Mouse (Mus musculus) liver, embryonic 11.5 days (tissue): Measurements from ENCODE around the gene 1810010H24Rik. TPM values are rescaled to one million over a fixed set of nuclear protein-coding genes. Genes with fewer than 3 reads are reported as not detected.
"Not testable (repeated sequence)": the region's sequence is repeated elsewhere in the genome, so short reads cannot be mapped to it uniquely, and the experiment has no call there.

Experiments used
- ATAC-seq: fragments of 200-750 bp; cut with Nextera tagmentation; replicated peaks from 2 replicates; pipeline ENCODE4 v1.8.0; 2017; ENCODE audit warnings: moderate number of reproducible peaks, mild to moderate bottlenecking, moderate TSS enrichment, moderate library complexity; ENCODE audit not compliant: low FRiP score
- DNase-seq: peaks from one replicate; pipeline ENCODE4 v3.0.0-alpha.2; 2017; ENCODE audit warnings: low spot score
- H3K27ac ChIP-seq: fragments of 300-500 bp; sonication (generic); 2 replicates; pipeline ENCODE4 v1.5.1; 2014; ENCODE audit warnings: mild to moderate bottlenecking, low read depth, low read length, control low read depth
- H3K27me3 ChIP-seq: fragments of 300-500 bp; sonication (generic); replicated peaks from 2 replicates; pipeline ENCODE4 v1.6.1; 2014; ENCODE audit warnings: low read length, mixed read lengths; ENCODE audit not compliant: control insufficient read depth, insufficient read depth
- H3K36me3 ChIP-seq: fragments of 300-500 bp; sonication (generic); 2 replicates; pipeline ENCODE4 v1.6.1; 2014; ENCODE audit warnings: mild to moderate bottlenecking, low read length, moderate library complexity, mixed read lengths; ENCODE audit not compliant: control insufficient read depth, insufficient read depth
- H3K4me1 ChIP-seq: fragments of 300-500 bp; sonication (generic); replicated peaks from 2 replicates; pipeline ENCODE4 v1.6.1; 2014; ENCODE audit warnings: low read length, mixed read lengths; ENCODE audit not compliant: control insufficient read depth, insufficient read depth
- H3K4me2 ChIP-seq: fragments of 300-500 bp; sonication (generic); 2 replicates; pipeline ENCODE4 v1.6.1; 2014; ENCODE audit warnings: mild to moderate bottlenecking, control low read depth, moderate library complexity
- H3K4me3 ChIP-seq: fragments of 300-500 bp; sonication (generic); 2 replicates; pipeline ENCODE4 v1.5.1; 2014; ENCODE audit warnings: low read depth, low read length, control low read depth
- H3K9ac ChIP-seq: fragments of 300-500 bp; sonication (generic); 2 replicates; pipeline ENCODE4 v1.6.1; 2014; ENCODE audit warnings: low read depth, low read length, control low read depth
- H3K9me3 ChIP-seq: fragments of 300-500 bp; sonication (generic); 2 replicates; pipeline ENCODE4 v1.6.1; 2016; ENCODE audit warnings: low read length, inconsistent platforms, mixed read lengths; ENCODE audit not compliant: control insufficient read depth
- WGBS: fragments of 180-500 bp; shearing (Covaris S2); extraction: QIAGEN DNeasy Blood & Tissue Kit; methylation state at CpG from one replicate; pipeline ENCODE4 v1.1.7; 2014; 5-methylcytosine and 5-hydroxymethylcytosine counted together
- polyA plus RNA-seq: library from polyadenylated mRNA; unstranded; fragments of >200 nt; fragmentation: Nextera tagmentation; extraction: Ambion mirVana; gene quantifications from 2 replicates; pipeline ENCODE4 v1.2.1, GENCODE M21; 2014

1810010H24Rik gene
- polyA plus RNA-seq: 1.9 and 2.1 TPM in 2 replicates

DNA sequence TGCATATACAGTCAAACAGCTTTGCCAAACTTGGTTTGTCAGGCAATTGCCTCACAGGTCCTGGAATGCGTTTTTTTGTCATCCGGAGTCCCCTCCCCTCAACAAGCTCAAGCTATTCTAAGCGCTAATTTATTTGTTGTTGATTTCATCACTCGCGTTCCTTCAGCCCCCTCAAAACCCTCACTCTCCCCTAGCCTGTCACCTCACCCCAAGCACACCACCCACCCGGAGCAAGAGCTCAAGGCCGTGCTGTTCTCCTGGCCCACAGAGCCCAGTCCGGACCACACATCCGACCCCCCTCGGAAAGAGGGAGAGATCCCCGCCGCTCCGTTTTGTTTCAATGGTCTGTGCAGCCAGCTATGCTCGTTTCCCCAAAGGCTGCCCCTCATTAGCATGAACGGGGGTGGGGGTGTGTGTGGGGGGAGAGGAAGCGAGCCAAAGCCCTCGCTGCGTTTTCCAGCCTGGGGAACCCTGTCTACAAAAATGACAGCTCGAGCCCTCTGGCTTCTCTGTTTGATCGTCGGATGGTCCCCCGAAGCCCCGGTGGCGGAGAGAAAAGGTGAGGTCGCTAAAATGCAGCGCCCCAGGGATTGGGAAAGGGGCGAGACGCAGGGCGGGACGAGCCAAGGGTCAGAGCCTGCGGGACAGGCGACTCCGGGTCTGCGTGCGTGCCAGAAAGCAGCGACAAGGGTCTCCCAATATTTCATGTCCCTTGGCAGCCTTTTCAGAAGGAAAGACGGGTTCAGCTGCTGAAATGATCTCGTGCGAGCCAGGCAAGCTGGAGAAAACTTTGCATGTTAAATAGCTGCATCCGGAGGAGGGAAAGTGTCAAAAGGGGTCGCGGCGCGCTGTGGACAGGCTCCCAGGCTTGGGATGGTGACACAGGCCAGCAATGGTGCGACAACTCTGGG lies at the start of gene 1810010H24Rik:
Gene 1810010H24Rik (plus strand): TSS at position 271 of the 911 bp plus-strand sequence.
- 2% methylated on average over 45 of the region's 45 CpGs for WGBS
- H3K4me3 ChIP-seq: peak within 1 kb of the TSS; percentile 56
- H3K4me1 ChIP-seq: peaks cover 7% of the 10 kb centered on the region; the same call in 1 of the 2 replicates
- no peaks in the 10 kb centered on the region for H3K36me3 ChIP-seq
- no peak for ATAC-seq
- no peak within 1 kb of the TSS for H3K27ac ChIP-seq
- no peak for DNase-seq
- H3K4me2 ChIP-seq: peak within 1 kb of the TSS; percentile 97
- H3K27me3 ChIP-seq: peaks cover 16% of the 10 kb centered on the region; the same call in 1 of the 2 replicates
- H3K9me3 ChIP-seq: no peaks in the 10 kb centered on the region
- peak within 1 kb of the TSS; percentile 64 for H3K9ac ChIP-seq

DNA sequence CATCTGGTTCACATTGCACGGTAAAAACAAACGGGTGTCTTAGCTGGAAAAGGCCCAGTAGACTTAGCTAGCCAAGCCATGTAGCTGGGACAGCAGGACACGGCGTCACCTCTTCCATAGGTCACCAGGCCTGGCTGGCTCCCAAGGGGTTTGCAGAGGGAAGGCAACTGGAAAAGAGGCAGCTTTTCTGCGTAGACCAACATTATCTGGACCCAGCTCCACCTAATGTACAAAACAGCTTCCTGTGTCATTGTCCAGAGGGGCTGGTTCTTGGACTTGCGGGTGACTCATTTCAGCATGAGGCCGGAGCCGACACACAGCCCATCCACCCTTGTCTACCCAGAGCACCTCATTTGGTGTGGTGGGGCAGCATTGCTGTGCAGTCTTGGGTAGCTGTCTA lies 49.3 kb upstream of the 1810010H24Rik start:
- Histone ChIP-seq H3K27me3 (no peaks in the 10 kb centered on the region), H3K4me3 (no peak overlapping the region), H3K9ac (no peak overlapping the region), H3K9me3 (no peaks in the 10 kb centered on the region), H3K4me1 (peaks cover 4% of the 10 kb centered on the region; the same call in 1 of the 2 replicates), H3K4me2 (no peak overlapping the region), H3K36me3 (no peaks in the 10 kb centered on the region), H3K27ac (no peak overlapping the region)
- ATAC-seq: 0 out of 2 replicates have a peak, but pooled peaks have one; percentile 25
- 90% methylated on average over 8 of the region's 8 CpGs for WGBS
- no peak for DNase-seq

DNA sequence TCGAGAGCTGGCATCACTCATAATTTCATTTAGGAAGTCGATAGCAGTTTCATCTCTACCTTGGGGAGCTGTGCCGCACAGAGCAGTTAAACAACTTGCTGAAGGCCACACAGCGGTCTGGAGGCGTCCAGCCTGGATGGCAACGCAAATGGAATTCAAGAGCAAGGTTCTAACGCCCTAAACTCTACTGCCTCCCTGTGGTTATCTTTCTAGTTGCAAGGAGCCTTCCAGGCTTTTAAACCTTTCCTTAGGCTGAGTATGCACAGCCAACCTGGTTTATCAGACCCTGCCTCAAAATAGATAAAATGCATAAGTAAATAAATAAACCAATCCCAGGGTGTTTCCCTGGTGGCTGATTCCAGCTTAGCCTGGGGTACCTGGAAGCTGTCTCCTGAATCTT lies 45.0 kb upstream of the 1810010H24Rik start:
- Histone ChIP-seq H3K27ac (no peak overlapping the region), H3K4me1 (peaks cover 4% of the 10 kb centered on the region; the same call in 1 of the 2 replicates), H3K4me3 (no peak overlapping the region), H3K27me3 (no peaks in the 10 kb centered on the region), H3K9ac (no peak overlapping the region), H3K36me3 (no peaks in the 10 kb centered on the region), H3K9me3 (no peaks in the 10 kb centered on the region), H3K4me2 (no peak overlapping the region)
- 26% methylated on average over 7 of the region's 7 CpGs for WGBS
- DNase-seq (no peak), ATAC-seq (no peak)

DNA sequence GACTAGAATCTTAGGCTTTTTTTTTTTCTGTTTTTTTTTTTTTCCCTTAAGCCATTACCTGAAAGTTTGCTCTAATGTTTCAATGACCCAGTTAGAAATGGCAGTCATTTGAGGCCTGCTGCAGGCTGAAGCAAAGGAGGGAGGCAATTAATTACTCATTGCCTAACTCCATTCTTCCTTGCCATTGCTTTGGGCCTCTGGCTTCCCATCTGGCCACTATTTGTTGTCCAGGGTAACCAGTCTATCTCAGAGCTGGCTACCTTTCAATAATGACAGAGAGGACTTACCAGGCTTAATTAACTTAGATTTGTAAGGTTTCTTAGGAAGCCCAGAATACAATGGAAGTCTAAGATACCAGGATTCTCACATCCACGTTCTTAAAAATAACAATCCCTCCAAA lies 43.7 kb upstream of the 1810010H24Rik start:
- Histone ChIP-seq H3K27ac (no peak overlapping the region), H3K9ac (no peak overlapping the region), H3K27me3 (no peaks in the 10 kb centered on the region), H3K4me1 (no peaks in the 10 kb centered on the region), H3K4me3 (no peak overlapping the region), H3K36me3 (peaks cover 2% of the 10 kb centered on the region; the same call in 1 of the 2 replicates), H3K9me3 (no peaks in the 10 kb centered on the region), H3K4me2 (no peak overlapping the region)
- no peak for ATAC-seq
- WGBS: 74% methylated on average over 1 of the region's 1 CpGs
- DNase-seq: no peak

DNA sequence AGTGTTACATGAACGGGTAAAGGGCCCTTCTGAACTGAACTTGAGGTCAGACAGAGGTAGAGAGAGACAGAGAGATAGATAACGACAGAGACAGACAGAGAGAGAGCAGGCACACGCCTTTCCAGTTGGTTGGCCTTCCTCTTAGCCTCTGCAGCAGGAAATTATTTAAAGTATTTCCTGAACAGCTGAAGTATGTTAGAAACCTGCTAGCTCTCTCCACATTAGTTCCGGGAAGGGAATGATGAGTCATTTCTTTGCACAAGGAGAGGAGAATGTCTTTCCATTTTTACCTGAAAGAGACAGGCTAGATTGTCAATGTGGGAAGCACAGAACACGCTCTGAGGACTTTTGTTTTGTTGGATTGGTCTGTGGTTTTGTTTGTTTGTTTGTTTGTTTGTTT lies 43.1 kb upstream of the 1810010H24Rik start:
- DNase-seq (no peak), ATAC-seq (no peak)
- Histone ChIP-seq H3K9ac (no peak overlapping the region), H3K9me3 (no peaks in the 10 kb centered on the region), H3K4me1 (no peaks in the 10 kb centered on the region), H3K36me3 (peaks cover 6% of the 10 kb centered on the region; the same call in 1 of the 2 replicates), H3K4me2 (no peak overlapping the region), H3K27me3 (no peaks in the 10 kb centered on the region), H3K27ac (no peak overlapping the region), H3K4me3 (no peak overlapping the region)
- 46% methylated on average over 5 of the region's 5 CpGs for WGBS

DNA sequence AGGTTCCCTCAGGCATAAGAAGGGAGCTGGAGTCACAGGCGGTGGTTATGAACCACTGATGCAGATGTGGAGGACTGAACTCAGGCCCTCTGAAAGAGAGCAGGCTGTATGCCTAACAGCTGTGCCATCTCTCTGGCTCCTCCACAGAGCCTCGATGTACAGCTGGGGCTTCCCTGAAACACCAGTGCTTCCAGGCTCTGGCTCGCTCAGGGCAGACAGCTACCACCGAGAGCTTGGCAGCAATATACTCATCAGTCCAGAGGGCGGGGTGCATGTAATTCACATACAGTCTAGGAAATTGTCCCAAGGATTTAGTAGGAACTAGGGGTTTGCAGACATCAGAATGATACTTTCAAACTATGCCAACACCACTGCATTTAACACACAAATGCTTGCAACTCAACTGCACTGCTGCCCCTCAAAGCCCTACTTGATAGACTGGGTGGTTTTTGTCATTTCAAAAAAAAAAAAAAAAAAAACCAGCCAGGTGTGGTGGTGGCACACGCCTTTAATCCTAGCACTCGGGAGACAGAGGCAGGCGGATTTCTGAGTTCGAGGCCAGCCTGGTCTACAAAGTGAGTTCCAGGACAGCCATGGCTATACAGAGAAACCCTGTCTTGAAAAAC lies 39.4 kb upstream of the 1810010H24Rik start:
- 87% methylated on average over 9 of the region's 9 CpGs for WGBS

DNA sequence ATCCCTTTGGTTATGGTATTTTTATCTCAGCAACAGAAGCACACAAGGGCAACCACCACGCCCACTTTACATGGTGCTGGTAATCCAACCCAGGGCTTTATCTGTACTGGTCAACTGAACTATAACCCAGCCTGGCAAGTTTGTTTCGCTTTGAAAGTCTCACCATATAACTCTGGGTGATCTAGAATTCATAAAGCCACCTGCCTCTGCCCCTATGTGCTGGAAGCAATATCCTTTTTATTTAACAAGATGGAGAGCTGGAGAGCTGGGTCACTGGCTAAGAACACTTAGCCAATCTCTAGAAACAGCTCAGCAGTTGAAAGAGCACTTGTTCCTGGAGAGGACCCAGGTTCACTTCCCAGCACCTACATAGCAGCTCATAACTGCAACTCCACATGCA lies 38.1 kb upstream of the 1810010H24Rik start:
- 0 out of 2 replicates have a peak, but pooled peaks have one; percentile 32 for ATAC-seq
- Histone ChIP-seq H3K27ac (no peak overlapping the region), H3K9me3 (no peaks in the 10 kb centered on the region), H3K4me1 (no peaks in the 10 kb centered on the region), H3K4me3 (no peak overlapping the region), H3K4me2 (no peak overlapping the region), H3K27me3 (no peaks in the 10 kb centered on the region), H3K9ac (no peak overlapping the region), H3K36me3 (peaks cover 37% of the 10 kb centered on the region; the same call in 1 of the 2 replicates)
- no peak for DNase-seq
- 72% methylated on average over 2 of the region's 2 CpGs for WGBS

More for the DNA sequence above, 39.4 kb upstream of the 1810010H24Rik start:
- H3K36me3 ChIP-seq: peaks cover 31% of the 10 kb centered on the region; the same call in 1 of the 2 replicates
- H3K4me3 ChIP-seq, H3K9me3 ChIP-seq, H3K27ac ChIP-seq, H3K9ac ChIP-seq, H3K27me3 ChIP-seq, DNase-seq, H3K4me2 ChIP-seq, H3K4me1 ChIP-seq: not testable (repeated sequence)
- ATAC-seq: 0 out of 2 replicates have a peak, but pooled peaks have one; percentile 35

DNA sequence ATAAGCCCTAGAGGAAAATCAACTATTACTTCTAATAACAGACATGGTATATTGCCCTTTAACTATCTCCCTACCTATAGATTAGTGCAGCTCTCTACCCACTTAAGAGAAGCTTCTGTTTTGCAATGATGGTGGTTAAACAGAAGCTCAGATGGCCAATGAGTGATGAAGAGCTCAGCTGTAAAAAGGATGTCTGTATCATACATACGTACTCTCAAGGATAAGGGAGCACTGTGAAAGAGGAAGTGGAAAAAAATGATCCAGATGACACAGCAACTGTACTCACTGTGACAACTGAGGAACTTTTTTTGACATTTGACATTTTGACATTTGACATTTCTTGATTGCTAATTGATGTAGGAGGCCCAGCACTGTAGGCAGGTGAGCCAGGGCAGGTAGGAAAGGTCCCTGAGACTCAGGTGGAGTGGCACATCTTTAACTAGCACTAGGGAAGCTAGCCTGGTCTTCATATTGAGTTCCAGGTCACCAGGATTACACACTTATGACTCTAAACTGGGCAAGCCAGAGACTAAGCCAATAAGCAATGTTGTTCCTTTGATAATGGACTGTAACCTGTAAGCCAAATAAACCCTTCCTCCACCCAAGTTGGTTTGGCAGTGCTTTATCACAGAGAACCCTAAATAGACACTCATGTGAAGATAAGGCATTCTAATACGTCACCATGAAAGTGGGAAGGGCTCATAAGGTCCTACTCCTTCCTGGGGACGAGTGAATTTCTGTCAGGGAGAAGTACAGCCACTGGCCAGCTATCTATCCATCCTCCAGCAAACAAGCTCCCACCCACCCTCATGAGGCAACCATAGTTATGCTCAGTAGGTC lies 31.0 kb upstream of the 1810010H24Rik start:
- Histone ChIP-seq H3K27me3 (no peaks in the 10 kb centered on the region), H3K9ac (no peak overlapping the region), H3K4me2 (peak overlapping the region; percentile 22; the same call in 1 of the 2 replicates), H3K36me3 (peaks cover 48% of the 10 kb centered on the region), H3K27ac (0 out of 2 replicates have a peak overlapping the region, but pooled peaks have one; percentile 23), H3K9me3 (no peaks in the 10 kb centered on the region), H3K4me1 (peaks cover 21% of the 10 kb centered on the region), H3K4me3 (no peak overlapping the region)
- 42% methylated on average over 3 of the region's 3 CpGs for WGBS
- DNase-seq (no peak), ATAC-seq (peak; percentile 65)
